Mouse (Mus musculus) heart, embryonic 16.5 days (tissue): ENCODE data around the gene Mgmt. TPM values are rescaled to one million over a fixed set of nuclear protein-coding genes. Genes with fewer than 3 reads are reported as not detected.

Experiments used
- ATAC-seq: fragments of 200-750 bp; cut with Nextera tagmentation; replicated peaks from 2 replicates; pipeline ENCODE4 v1.8.0; 2017; ENCODE audit warnings: moderate number of reproducible peaks; ENCODE audit not compliant: insufficient read depth, low FRiP score; ENCODE audit errors: extremely low read depth
- H3K27ac ChIP-seq: fragments of 300-500 bp; sonication (generic); 2 replicates; pipeline ENCODE4 v1.5.1; 2014; ENCODE audit warnings: mild to moderate bottlenecking, low read length, control low read depth, moderate library complexity
- H3K27me3 ChIP-seq: fragments of 300-500 bp; sonication (generic); 2 replicates; pipeline ENCODE4 v1.6.1; 2014; ENCODE audit warnings: low read length, mixed read lengths; ENCODE audit not compliant: control insufficient read depth, insufficient read depth
- H3K36me3 ChIP-seq: fragments of 300-500 bp; sonication (generic); 2 replicates; pipeline ENCODE4 v1.6.1; 2014; ENCODE audit not compliant: control insufficient read depth, insufficient read depth
- H3K4me1 ChIP-seq: fragments of 300-500 bp; sonication (generic); 2 replicates; pipeline ENCODE4 v1.6.1; 2014; ENCODE audit warnings: low read length, mixed read lengths; ENCODE audit not compliant: control insufficient read depth, insufficient read depth
- H3K4me2 ChIP-seq: fragments of 300-500 bp; sonication (generic); 2 replicates; pipeline ENCODE4 v1.6.1; 2014; ENCODE audit warnings: low read depth, mild to moderate bottlenecking, control low read depth, low read length
- H3K4me3 ChIP-seq: fragments of 300-500 bp; sonication (generic); 2 replicates; pipeline ENCODE4 v1.5.1; 2014; ENCODE audit warnings: mild to moderate bottlenecking, control low read depth, low read length
- H3K9ac ChIP-seq: fragments of 300-500 bp; sonication (generic); 2 replicates; pipeline ENCODE4 v1.6.1; 2014; ENCODE audit warnings: low read length, control low read depth
- H3K9me3 ChIP-seq: fragments of 300-500 bp; sonication (generic); replicated peaks from 2 replicates; pipeline ENCODE4 v1.6.1; 2016; ENCODE audit warnings: low read length; ENCODE audit not compliant: control insufficient read depth
- WGBS: fragments of 180-500 bp; shearing (Covaris S2); extraction: QIAGEN DNeasy Blood & Tissue Kit; methylation state at CpG from one replicate; pipeline ENCODE4 v1.1.7; 2014; 5-methylcytosine and 5-hydroxymethylcytosine counted together
- polyA plus RNA-seq: library from polyadenylated mRNA; unstranded; fragments of >200 nt; fragmentation: Nextera tagmentation; extraction: Ambion mirVana; gene quantifications from 2 replicates; pipeline ENCODE4 v1.2.1, GENCODE M21; 2015

Gene Mgmt
- polyA plus RNA-seq, 1 experiment from 2014 or later = 7.7 TPM

GRCm38 (mm10) chr7:137140321-137140720 lies 245.9 kb downstream of the Mgmt start:
- no peak overlapping the region for H3K27ac ChIP-seq
- H3K4me3 ChIP-seq = no peak overlapping the region
- H3K9ac ChIP-seq = no peak overlapping the region
- H3K36me3 ChIP-seq = no peaks in the 10 kb centered on the region
- H3K4me2 ChIP-seq = no peak overlapping the region
- ATAC-seq = no peak
- no peaks in the 10 kb centered on the region for H3K27me3 ChIP-seq
- no peaks in the 10 kb centered on the region for H3K9me3 ChIP-seq
- WGBS = 61% methylated on average over 7 of the region's 7 CpGs
- H3K4me1 ChIP-seq = no peaks in the 10 kb centered on the region

- Histone ChIP-seq H3K4me1 (no peaks in the 10 kb centered on the region), H3K27me3 (no peaks in the 10 kb centered on the region), H3K36me3 (no peaks in the 10 kb centered on the region), H3K27ac (no peak overlapping the region), H3K9ac (no peak overlapping the region), H3K4me2 (no peak overlapping the region), H3K9me3 (no peaks in the 10 kb centered on the region), H3K4me3 (no peak overlapping the region)
- 44% methylated on average over 3 of the region's 3 CpGs for WGBS
- no peak for ATAC-seq
Observed at GRCm38 (mm10) chr7:137141386-137141785, 247.0 kb downstream of the Mgmt start.

- no peak overlapping the region for H3K9ac ChIP-seq
- no peak overlapping the region for H3K27ac ChIP-seq
- no peak overlapping the region for H3K4me3 ChIP-seq
- H3K27me3 ChIP-seq = 0 out of 2 replicates have a peak, but pooled peaks cover 2% of the 10 kb centered on the region
- no peaks in the 10 kb centered on the region for H3K4me1 ChIP-seq
- no peaks in the 10 kb centered on the region for H3K36me3 ChIP-seq
- no peak overlapping the region for H3K4me2 ChIP-seq
- ATAC-seq = no peak
- WGBS = 82% methylated on average over 12 of the region's 12 CpGs
- no peaks in the 10 kb centered on the region for H3K9me3 ChIP-seq
Observed at GRCm38 (mm10) chr7:137147101-137147500, 252.7 kb downstream of the Mgmt start.

- Histone ChIP-seq H3K4me2 (no peak overlapping the region), H3K9me3 (no peaks in the 10 kb centered on the region), H3K27ac (no peak overlapping the region), H3K9ac (no peak overlapping the region), H3K4me1 (no peaks in the 10 kb centered on the region), H3K27me3 (0 out of 2 replicates have a peak, but pooled peaks cover 2% of the 10 kb centered on the region), H3K4me3 (no peak overlapping the region), H3K36me3 (no peaks in the 10 kb centered on the region)
- no peak for ATAC-seq
- WGBS = 85% methylated on average over 2 of the region's 2 CpGs
Observed at GRCm38 (mm10) chr7:137151854-137152253, 257.4 kb downstream of the Mgmt start.

- H3K4me3 ChIP-seq = no peak overlapping the region
- WGBS = 66% methylated on average over 2 of the region's 2 CpGs
Observed at GRCm38 (mm10) chr7:137154623-137155022, 260.2 kb downstream of the Mgmt start.

GRCm38 (mm10) chr7:137159086-137159485 lies 264.7 kb downstream of the Mgmt start:
- H3K27me3 ChIP-seq = no peaks in the 10 kb centered on the region
- ATAC-seq = no peak
- no peak overlapping the region for H3K27ac ChIP-seq
- no peak overlapping the region for H3K4me3 ChIP-seq
- H3K36me3 ChIP-seq = no peaks in the 10 kb centered on the region
- no peaks in the 10 kb centered on the region for H3K4me1 ChIP-seq
- no peak overlapping the region for H3K9ac ChIP-seq
- no peak overlapping the region for H3K4me2 ChIP-seq
- H3K9me3 ChIP-seq = no peaks in the 10 kb centered on the region

More at GRCm38 (mm10) chr7:137154623-137155022, 260.2 kb downstream of the Mgmt start:
- Histone ChIP-seq H3K4me1 (no peaks in the 10 kb centered on the region), H3K27me3 (no peaks in the 10 kb centered on the region), H3K9me3 (no peaks in the 10 kb centered on the region), H3K36me3 (no peaks in the 10 kb centered on the region), H3K4me2 (no peak overlapping the region), H3K27ac (no peak overlapping the region), H3K9ac (no peak overlapping the region)
- no peak for ATAC-seq

- Histone ChIP-seq H3K4me3 (no peak overlapping the region), H3K4me1 (no peaks in the 10 kb centered on the region), H3K36me3 (no peaks in the 10 kb centered on the region), H3K9me3 (peaks cover 3% of the 10 kb centered on the region), H3K4me2 (no peak overlapping the region), H3K27ac (no peak overlapping the region), H3K27me3 (peaks cover 3% of the 10 kb centered on the region; the same call in 1 of the 2 replicates), H3K9ac (no peak overlapping the region)
- no peak for ATAC-seq
- WGBS = 69% methylated on average over 9 of the region's 9 CpGs
Observed at GRCm38 (mm10) chr7:137172278-137172677, 277.9 kb downstream of the Mgmt start.
